Mouse (Mus musculus): Measurements from ENCODE around the gene Klhl25.
"Not testable (repeated sequence)": the region's sequence is repeated elsewhere in the genome, so short reads cannot be mapped to it uniquely, and the experiment has no call there.

Klhl25 gene

GRCm38 (mm10) chr7:75845936-75846335 is 2.2 kb upstream of the Klhl25 start:
- no peak for DNase-seq (ENCODE audit: low spot score in 2 of 2)

GRCm38 (mm10) chr7:75846942-75847341 is 1.2 kb upstream of the Klhl25 start:
- DNase-seq (ENCODE audit: low spot score in 2 of 2): peak in 1 of 2 experiments; percentile 33

- no peak for DNase-seq (ENCODE audit: low spot score in 2 of 2)
Observed at GRCm38 (mm10) chr7:75847489-75847888, 621 bp upstream of the Klhl25 start.

- DNase-seq (ENCODE audit: low spot score in 2 of 2): peak; percentile 59 to 64
Observed at GRCm38 (mm10) chr7:75848776-75849670, 913 bp downstream of the Klhl25 start.

- DNase-seq (ENCODE audit: low spot score in 2 of 2): not testable (repeated sequence)
Observed at GRCm38 (mm10) chr7:75850396-75850795, 2.3 kb downstream of the Klhl25 start.

- DNase-seq (ENCODE audit: low spot score in 2 of 2): no peak
Observed at GRCm38 (mm10) chr7:75851290-75851689, 3.2 kb downstream of the Klhl25 start.

GRCm38 (mm10) chr7:75852363-75852762 is 4.3 kb downstream of the Klhl25 start:
- no peak for DNase-seq (ENCODE audit: low spot score in 2 of 2)

GRCm38 (mm10) chr7:75853171-75853830 is 5.2 kb downstream of the Klhl25 start:
- DNase-seq (ENCODE audit: low spot score in 2 of 2): no peak

- DNase-seq (ENCODE audit: low spot score in 2 of 2): no peak
Observed at GRCm38 (mm10) chr7:75854231-75854925, 6.3 kb downstream of the Klhl25 start.

- peak; percentile 50 to 59 for DNase-seq (ENCODE audit: low spot score in 2 of 2)
Observed at GRCm38 (mm10) chr7:75855028-75855427, 6.9 kb downstream of the Klhl25 start.

GRCm38 (mm10) chr7:75856259-75856658 is 8.1 kb downstream of the Klhl25 start:
- DNase-seq (ENCODE audit: low spot score in 2 of 2): no peak

GRCm38 (mm10) chr7:75859771-75860196 is 11.7 kb downstream of the Klhl25 start:
- no peak for DNase-seq (ENCODE audit: low spot score in 2 of 2)

GRCm38 (mm10) chr7:75861638-75862426 is 13.7 kb downstream of the Klhl25 start:
- not testable (repeated sequence) for DNase-seq (ENCODE audit: low spot score in 2 of 2)

- peak in 1 of 2 experiments; percentile 43 for DNase-seq (ENCODE audit: low spot score in 2 of 2)
Observed at GRCm38 (mm10) chr7:75862427-75862781, 14.3 kb downstream of the Klhl25 start.

- DNase-seq (ENCODE audit: low spot score in 2 of 2): peak in 1 of 2 experiments; percentile 26
Observed at GRCm38 (mm10) chr7:75863248-75863911, 15.3 kb downstream of the Klhl25 start.

- no peak for DNase-seq (ENCODE audit: low spot score in 2 of 2)
Observed at GRCm38 (mm10) chr7:75865026-75865425, 16.9 kb downstream of the Klhl25 start.

- no peak for DNase-seq (ENCODE audit: low spot score in 2 of 2)
Observed at GRCm38 (mm10) chr7:75866557-75866956, 18.4 kb downstream of the Klhl25 start.

GRCm38 (mm10) chr7:75868687-75869086 is 20.6 kb downstream of the Klhl25 start:
- DNase-seq (ENCODE audit: low spot score in 2 of 2): no peak

GRCm38 (mm10) chr7:75870551-75870950 is 22.4 kb downstream of the Klhl25 start:
- no peak for DNase-seq (ENCODE audit: low spot score in 2 of 2)

- no peak for DNase-seq (ENCODE audit: low spot score in 2 of 2)
Observed at GRCm38 (mm10) chr7:75872255-75872654, 24.1 kb downstream of the Klhl25 start.

- no peak for DNase-seq (ENCODE audit: low spot score in 2 of 2)
Observed at GRCm38 (mm10) chr7:75872697-75873096, 24.6 kb downstream of the Klhl25 start.
